Mouse (Mus musculus) kidney, adult 18-20 months (tissue): ENCODE results near the gene Grcc10.
A peak's percentile ranks its signal among the peaks of the same experiment; 100 is the strongest.

Experiments used
- DNase-seq: peaks from one replicate; pipeline ENCODE4 v3.0.0; 2021

Grcc10 gene

GRCm38 (mm10) chr6:124756652-124757350, 15.6 kb upstream of the Grcc10 start:
- peak; percentile 86 for DNase-seq

GRCm38 (mm10) chr6:124755831-124756595, 14.8 kb upstream of the Grcc10 start, which contains the start of the genes Gm45234 and Atn1:
TSS of gene Gm45234 (minus strand) at chr6:124756021.
TSS of gene Atn1 (minus strand) at chr6:124756524.
- DNase-seq = peak; percentile 79

GRCm38 (mm10) chr6:124755306-124755705, 14.1 kb upstream of the Grcc10 start:
- no peak for DNase-seq

GRCm38 (mm10) chr6:124753861-124754260, 12.7 kb upstream of the Grcc10 start:
- DNase-seq = no peak

GRCm38 (mm10) chr6:124750405-124750804, 9.2 kb upstream of the Grcc10 start:
- DNase-seq = no peak

- no peak for DNase-seq
Observed at GRCm38 (mm10) chr6:124746654-124747632, 5.8 kb upstream of the Grcc10 start.

GRCm38 (mm10) chr6:124746296-124746605, 5.1 kb upstream of the Grcc10 start:
- DNase-seq = no peak

- DNase-seq = peak; percentile 94
Observed at GRCm38 (mm10) chr6:124745490-124746295, 4.5 kb upstream of the Grcc10 start.

- DNase-seq = peak; percentile 29
Observed at GRCm38 (mm10) chr6:124744755-124745321, 3.7 kb upstream of the Grcc10 start.

- DNase-seq = no peak
Observed at GRCm38 (mm10) chr6:124743647-124744046, 2.5 kb upstream of the Grcc10 start.

GRCm38 (mm10) chr6:124742839-124743514, 1.8 kb upstream of the Grcc10 start:
- no peak for DNase-seq

GRCm38 (mm10) chr6:124741842-124742241, 668 bp upstream of the Grcc10 start:
- no peak for DNase-seq

GRCm38 (mm10) chr6:124740211-124740887, 825 bp downstream of the Grcc10 start:
- DNase-seq = no peak

- no peak for DNase-seq
Observed at GRCm38 (mm10) chr6:124739231-124739796, 1.9 kb downstream of the Grcc10 start.

- DNase-seq = peak; percentile 87
Observed at GRCm38 (mm10) chr6:124738511-124739023, 2.6 kb downstream of the Grcc10 start, which contains the start of gene Ptpn6. TSS of gene Ptpn6 (minus strand) at chr6:124738714.

- no peak for DNase-seq
Observed at GRCm38 (mm10) chr6:124737040-124737439, 4.1 kb downstream of the Grcc10 start.

- DNase-seq = no peak
Observed at GRCm38 (mm10) chr6:124734417-124734816, 6.8 kb downstream of the Grcc10 start.

GRCm38 (mm10) chr6:124732476-124733370, 8.5 kb downstream of the Grcc10 start:
- DNase-seq = no peak

GRCm38 (mm10) chr6:124731038-124731437, 10.1 kb downstream of the Grcc10 start:
- no peak for DNase-seq
